18 mouse cellular contexts compared by ENCODE assay signal in the genomic region with DNA sequence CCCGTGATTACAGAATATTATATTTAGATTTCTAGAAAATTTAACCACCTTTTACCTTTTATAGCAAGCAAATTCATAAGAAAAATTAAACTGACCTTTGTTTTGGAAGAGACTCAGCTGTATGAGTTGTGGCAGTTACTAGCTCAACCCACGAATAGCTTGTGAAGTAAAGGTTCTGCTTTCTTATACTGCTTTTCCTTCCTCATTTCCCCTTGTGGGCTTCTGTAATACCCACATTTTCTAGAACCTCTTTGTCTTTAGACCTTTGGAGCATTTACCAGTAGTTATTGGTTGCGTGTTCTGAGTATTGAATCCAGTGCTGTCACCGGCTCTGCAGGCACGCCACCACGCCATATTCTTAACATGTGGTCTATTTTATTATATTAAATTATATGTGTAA. TPM values are rescaled to one million over a fixed set of nuclear protein-coding genes. Genes with fewer than 3 reads are reported as not detected.
DNase-seq lines count a peak whose midpoint lies in the region; ATAC-seq and TF ChIP-seq lines count a peak whose summit lies in the region.
"Had no signal": no experiment of that assay in that cellular context is flagged by ENCODE, and none has a peak within 500 bp of the region (broad histone marks: within the 10 kb centered on the region; RNA-seq: fewer than 3 reads in every experiment).

A gene (minus strand): TSS at position 156 of the 400 bp plus-strand sequence.

- no peak for TF ChIP-seq CTCF in layer of hippocampus, adult 2 months (conservative IDR thresholded peaks at IDR 0.05)
- no peak for TF ChIP-seq CTCF in lung, adult 2 months (IDR thresholded peaks at IDR 0.05; ENCODE audit: insufficient read depth, low read length)

- no peak within 1 kb of the TSS for H3K4me2 ChIP-seq in forebrain, embryonic 14.5 days (ENCODE audit: low read length)
- H3K4me2 ChIP-seq: lung, embryonic 14.5 days; midbrain, embryonic 11.5 days had no signal

- ATAC-seq in common myeloid progenitor, adult 5-6 weeks (replicated peaks; ENCODE audit: low read depth, poor library complexity, severe bottlenecking) = peak; percentile 53
- ATAC-seq in monocyte, adult 5-6 weeks (replicated peaks; ENCODE audit: insufficient number of reproducible peaks, low FRiP score, low TSS enrichment, poor library complexity, severe bottlenecking) = 0 out of 2 replicates have a peak, but pooled peaks have one; percentile 29
- no peak for ATAC-seq in forebrain, embryonic 14.5 days
- ATAC-seq: intestine, embryonic 16.5 days had no signal

- no peak within 1 kb of the TSS for H3K9ac ChIP-seq in forebrain, embryonic 14.5 days (ENCODE audit: low read length)
- H3K9ac ChIP-seq: lung, embryonic 14.5 days had no signal

- no peaks in the 10 kb centered on the region for H3K27me3 ChIP-seq in forebrain, embryonic 14.5 days (replicated peaks; ENCODE audit: control insufficient read depth, insufficient read depth, low read length)

- no peaks in the 10 kb centered on the region for H3K36me3 ChIP-seq in forebrain, embryonic 14.5 days (ENCODE audit: control insufficient read depth, insufficient read depth, low read length)
- H3K36me3 ChIP-seq: G1E; heart, embryonic 10.5 days had no signal

- H3K27ac ChIP-seq in layer of hippocampus, adult 2 months = peak within 1 kb of the TSS; percentile 53; the same call in 1 of the 2 replicates
- no peak within 1 kb of the TSS for H3K27ac ChIP-seq in forebrain, embryonic 14.5 days (ENCODE audit: low read depth, low read length)
- H3K27ac ChIP-seq: heart, embryonic 10.5 days had no signal

- TF ChIP-seq POLR2A in lung, adult 2 months (IDR thresholded peaks at IDR 0.05; ENCODE audit: borderline replicate concordance, extremely low read depth, low read depth, low read length) = no peak

- H3K4me3 ChIP-seq in layer of hippocampus, adult 2 months = peak within 1 kb of the TSS; percentile 9; the same call in 1 of the 2 replicates
- peak within 1 kb of the TSS; percentile 26 for H3K4me3 ChIP-seq in lung, adult 2 months (replicated peaks; ENCODE audit: extremely low read depth, low read depth, low read length)
- H3K4me3 ChIP-seq in forebrain, embryonic 14.5 days (ENCODE audit: low read depth, low read length) = no peak within 1 kb of the TSS
- H3K4me3 ChIP-seq: heart, embryonic 10.5 days had no signal

- H3K4me1 ChIP-seq in lung, adult 2 months (ENCODE audit: control insufficient read depth, insufficient read depth, low read length) = 0 out of 2 replicates have a peak, but pooled peaks cover 2% of the 10 kb centered on the region
- H3K4me1 ChIP-seq in forebrain, embryonic 14.5 days (ENCODE audit: control insufficient read depth, insufficient read depth, low read length) = no peaks in the 10 kb centered on the region

- no peak for DNase-seq in layer of hippocampus, adult 2 months (ENCODE audit: low spot score in 2 of 2)
- no peak for DNase-seq in layer of hippocampus, adult 8-10 months (ENCODE audit: low spot score in 2 of 2)
- no peak for DNase-seq in lung, adult 2 months
- DNase-seq in lung, postnatal 4 days = no peak
- no peak for DNase-seq in forebrain, embryonic 14.5 days (ENCODE audit: low spot score)
- no peak for DNase-seq in adrenal gland, adult 8-10 months
- DNase-seq: adrenal gland, postnatal 25 days; cerebellum, postnatal 14 days; heart, postnatal 4 days; kidney, postnatal 10 days; lung, embryonic 14.5 days had no signal

- WGBS in lung, adult 2 months = 85% methylated on average over 6 of the region's 6 CpGs
- WGBS in forebrain, embryonic 14.5 days = 96% methylated on average over 6 of the region's 6 CpGs

- no peaks in the 10 kb centered on the region for H3K9me3 ChIP-seq in forebrain, embryonic 14.5 days (replicated peaks; ENCODE audit: control insufficient read depth, low read length)
- H3K9me3 ChIP-seq: G1E; heart, embryonic 10.5 days had no signal

RNA-seq across cellular contexts. Expression of the gene that starts here (rescaled TPM):
- total RNA-seq in layer of hippocampus, adult 2 months (2021) = 10 to 100 TPM in 1 of 2 experiments, 1 to 10 TPM in 1; 9.4 to 10.1 TPM
- total RNA-seq in layer of hippocampus, adult 8-10 months (2022) = 10 to 100 TPM in 2 of 4 experiments, 1 to 10 TPM in 2; 7.7 to 23.9 (median 15.7) TPM
- 3.0 TPM in 2 replicates for polyA plus RNA-seq in lung, adult 2 months (2012; rRNA removed)
- total RNA-seq in common myeloid progenitor, adult 5-6 weeks (2017) = 0.58 and 0.91 TPM in 2 replicates
- 1.2 TPM in 1 of 3 replicates, not detected in the others for total RNA-seq in monocyte, adult 5-6 weeks (2017)
- polyA plus RNA-seq in forebrain, embryonic 14.5 days (2014; fragmentation: Nextera tagmentation; extraction: Ambion mirVana) = 1.7 and 2.4 TPM in 2 replicates
- 1 to 10 TPM in 3 of 4 experiments, under 1 TPM in 1; 0.98 to 3.4 (median 2.0) TPM for total RNA-seq in adrenal gland, adult 8-10 months (2022)
- polyA plus RNA-seq: C2C12, G1E had no signal

Comparison
In these comparisons a context has a peak if more than half of its experiments do, and no peak if none do; other contexts are left out.
1. Peak in ATAC-seq in common myeloid progenitor, adult 5-6 weeks; RNA of the gene not detected or under 1 TPM.